Mouse (Mus musculus) c-Kit-positive CD71-positive TER-119-positive erythroid progenitor cells, embryonic 14.5 days (primary cell): ENCODE measurements around the gene Camk1g.

Experiments used
- DNase-seq: peaks from one replicate; pipeline ENCODE4 v3.0.0-alpha.2; 2013; ENCODE audit warnings: low spot score

Camk1g gene

GRCm38 (mm10) chr1:193376478-193377134, 6.5 kb upstream of the Camk1g start:
- no peak for DNase-seq

DNA sequence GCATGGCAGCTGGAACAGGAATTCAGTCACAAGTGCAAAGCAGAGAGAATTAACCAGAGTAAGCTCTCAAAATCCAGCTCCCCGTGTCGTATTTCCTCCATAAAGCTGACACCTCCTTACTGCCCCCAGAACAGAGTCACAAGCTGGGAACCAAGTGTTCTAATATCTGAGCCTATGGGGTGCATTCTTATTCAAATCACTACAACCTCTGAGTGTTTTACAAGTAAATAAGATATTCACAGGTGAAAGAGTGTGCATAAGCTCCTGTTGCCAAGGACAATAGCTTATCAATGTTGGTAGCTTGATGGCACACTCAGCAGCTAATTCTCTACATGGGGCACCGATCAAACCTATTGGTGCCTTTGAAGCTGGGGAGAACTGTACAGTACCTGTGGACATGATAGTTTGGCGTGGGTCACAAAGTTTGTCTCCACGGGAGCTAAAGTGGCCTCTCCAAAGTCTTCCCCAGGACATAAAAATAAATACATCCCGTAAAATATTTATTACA, 3.9 kb upstream of the Camk1g start:
- no peak for DNase-seq

- DNase-seq: no peak
These were observed 1.0 kb downstream of the Camk1g start for GRCm38 (mm10) chr1:193369091-193369490.

- no peak for DNase-seq
These were observed 2.0 kb downstream of the Camk1g start for GRCm38 (mm10) chr1:193368055-193368454.

DNA sequence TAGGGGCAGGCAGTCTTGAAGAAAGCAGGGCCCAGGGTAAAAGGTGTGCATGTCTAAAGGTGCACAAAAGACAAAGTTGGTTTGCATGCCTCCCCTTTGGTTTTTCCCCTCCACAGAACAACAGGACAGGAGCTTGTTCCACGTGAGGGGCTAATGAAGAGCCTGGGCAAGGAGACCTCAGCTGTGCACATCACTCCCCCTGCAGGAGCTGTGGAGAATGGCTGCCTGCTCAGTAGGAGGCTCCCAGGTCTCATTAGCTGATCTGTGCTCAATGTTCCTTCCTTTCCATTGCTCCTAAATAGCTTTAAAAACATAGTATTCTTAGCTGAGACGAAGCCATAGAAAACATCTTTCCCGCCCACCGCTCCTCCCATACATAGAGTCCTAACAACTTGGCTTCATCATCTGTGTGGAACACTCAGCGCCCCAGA, 6.3 kb downstream of the Camk1g start:
- DNase-seq: no peak

DNA sequence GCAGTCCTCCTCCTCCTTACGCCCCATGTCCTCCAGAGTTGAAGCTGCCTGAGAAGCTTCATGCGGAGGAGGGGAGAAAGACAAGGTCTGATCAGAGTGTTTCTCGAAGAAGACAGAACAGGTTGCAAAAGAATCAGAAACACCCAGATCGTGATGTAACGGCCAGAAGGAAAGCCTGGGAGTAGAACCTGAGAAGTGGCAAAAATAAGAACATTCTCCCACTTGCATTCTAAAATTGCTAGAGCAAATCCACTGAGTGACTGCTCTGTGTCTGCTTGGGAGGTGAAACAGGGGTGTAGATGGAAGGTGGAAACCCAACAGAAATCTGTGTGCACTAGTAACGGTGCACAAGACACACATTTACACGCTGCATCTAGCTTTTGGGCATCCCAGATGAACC, 8.0 kb downstream of the Camk1g start:
- DNase-seq: no peak

DNA sequence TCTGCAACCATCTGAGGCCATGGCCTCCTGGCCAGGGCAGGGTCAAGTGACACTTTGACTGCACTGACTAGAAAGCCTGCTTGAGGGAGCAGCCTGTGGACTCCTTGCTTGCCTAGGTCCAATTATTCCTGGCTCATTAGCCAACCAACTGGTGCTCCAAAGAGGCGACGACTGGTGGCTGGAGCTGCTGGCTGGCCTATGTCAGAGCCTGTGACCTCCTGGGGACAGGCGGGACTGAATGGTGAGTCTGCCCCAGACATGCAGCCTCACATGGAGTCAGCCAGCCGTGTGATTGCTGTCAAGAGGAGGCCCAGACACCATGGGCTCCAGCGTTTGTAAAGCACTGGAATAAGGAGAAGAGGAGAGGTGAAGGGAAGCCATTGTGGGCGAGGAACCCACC, 8.9 kb downstream of the Camk1g start:
- DNase-seq: no peak

- DNase-seq: no peak
These were observed 10.9 kb downstream of the Camk1g start for GRCm38 (mm10) chr1:193359199-193359598.

GRCm38 (mm10) chr1:193351583-193351982, 18.5 kb downstream of the Camk1g start:
- no peak for DNase-seq

DNA sequence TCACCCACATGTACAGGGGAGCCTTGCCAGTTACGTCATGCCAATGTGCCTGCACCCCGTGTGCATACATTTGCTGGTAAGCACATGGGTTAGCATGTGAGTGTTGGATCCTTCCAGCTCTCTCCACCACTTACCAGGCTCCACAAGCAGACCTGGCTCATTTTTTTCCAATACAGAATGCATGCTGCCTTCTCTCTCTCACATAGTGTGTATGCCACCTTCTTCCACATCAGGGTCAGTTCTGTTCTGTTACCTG, 19.6 kb downstream of the Camk1g start:
- no peak for DNase-seq

- no peak for DNase-seq
These were observed 20.2 kb downstream of the Camk1g start for GRCm38 (mm10) chr1:193349702-193350545.

DNA sequence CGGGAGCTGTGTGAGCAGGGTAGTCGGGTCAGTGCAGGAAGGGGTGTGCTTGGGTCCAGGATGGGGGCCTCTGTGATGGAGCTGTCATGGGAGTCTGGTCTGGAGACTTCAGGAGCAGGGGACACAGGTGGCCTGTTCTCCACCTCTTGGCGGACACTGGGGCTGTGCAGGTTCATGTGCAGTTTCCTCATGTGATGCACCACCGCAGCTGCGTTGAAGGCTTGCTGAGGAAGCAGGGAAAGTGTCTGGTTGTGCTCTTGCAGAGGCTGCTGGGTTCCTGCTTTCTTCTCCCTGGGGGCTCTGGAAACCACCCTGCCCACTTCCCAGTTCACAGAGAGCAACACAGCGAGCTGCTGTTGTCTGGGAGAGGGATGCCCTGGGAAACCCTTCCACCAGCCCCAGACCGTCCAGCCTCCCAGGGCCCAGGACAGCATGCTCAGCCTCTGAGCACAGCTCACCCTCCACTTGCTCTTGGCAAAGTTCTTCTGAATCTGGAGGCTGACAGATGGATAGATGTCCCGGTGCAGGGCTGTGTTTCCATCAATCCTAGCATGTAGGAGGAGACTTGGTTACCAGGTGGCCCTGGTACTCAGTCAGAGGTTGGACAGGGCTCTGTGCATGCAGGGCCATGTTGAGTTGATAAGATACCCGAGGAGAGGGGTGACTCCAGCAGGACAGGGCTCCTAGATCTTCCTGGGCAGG, 21.7 kb downstream of the Camk1g start:
- DNase-seq: no peak

- no peak for DNase-seq
These were observed 23.2 kb downstream of the Camk1g start for GRCm38 (mm10) chr1:193346908-193347307.

DNA sequence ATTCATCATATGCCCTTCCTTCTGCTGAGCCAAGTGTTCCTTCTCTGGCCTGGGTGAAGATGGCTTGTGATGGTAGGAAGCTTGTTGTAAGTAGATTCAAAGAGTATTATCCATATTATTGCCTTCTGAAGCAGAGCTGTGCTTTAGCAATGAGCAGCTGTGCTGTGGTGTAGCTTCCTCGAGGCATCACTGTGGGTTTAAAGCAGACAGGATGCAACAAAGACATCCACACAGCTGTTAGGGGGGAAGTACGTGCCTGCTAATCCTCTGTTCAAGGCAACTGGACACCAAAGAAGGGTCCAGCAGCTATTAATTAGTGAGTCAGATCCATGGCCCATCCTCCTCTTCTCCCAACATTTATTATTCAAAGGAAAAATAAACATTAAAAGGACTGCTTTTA, 25.1 kb downstream of the Camk1g start:
- DNase-seq: no peak

GRCm38 (mm10) chr1:193343853-193344252, 26.2 kb downstream of the Camk1g start:
- no peak for DNase-seq

GRCm38 (mm10) chr1:193342198-193342946, 27.7 kb downstream of the Camk1g start:
- no peak for DNase-seq

- DNase-seq: no peak
These were observed 31.6 kb downstream of the Camk1g start for GRCm38 (mm10) chr1:193338363-193338995.

GRCm38 (mm10) chr1:193337787-193338310, 32.2 kb downstream of the Camk1g start:
- DNase-seq: no peak

DNA sequence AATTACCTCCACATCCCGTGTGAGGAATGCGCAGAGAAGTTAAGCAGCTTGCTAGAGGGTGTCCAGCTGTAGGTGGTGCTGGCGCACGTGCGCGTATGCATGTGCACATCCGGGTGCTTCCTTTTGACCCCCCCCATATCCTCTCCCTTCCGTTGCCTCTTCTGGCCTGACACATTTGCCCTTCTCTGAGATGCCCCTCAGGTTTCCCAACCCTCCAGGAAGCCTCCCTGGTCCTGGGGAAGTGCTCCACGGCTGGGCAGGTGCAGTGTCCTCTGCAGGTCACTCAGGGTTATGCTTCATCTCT, 33.1 kb downstream of the Camk1g start:
- DNase-seq: no peak

DNA sequence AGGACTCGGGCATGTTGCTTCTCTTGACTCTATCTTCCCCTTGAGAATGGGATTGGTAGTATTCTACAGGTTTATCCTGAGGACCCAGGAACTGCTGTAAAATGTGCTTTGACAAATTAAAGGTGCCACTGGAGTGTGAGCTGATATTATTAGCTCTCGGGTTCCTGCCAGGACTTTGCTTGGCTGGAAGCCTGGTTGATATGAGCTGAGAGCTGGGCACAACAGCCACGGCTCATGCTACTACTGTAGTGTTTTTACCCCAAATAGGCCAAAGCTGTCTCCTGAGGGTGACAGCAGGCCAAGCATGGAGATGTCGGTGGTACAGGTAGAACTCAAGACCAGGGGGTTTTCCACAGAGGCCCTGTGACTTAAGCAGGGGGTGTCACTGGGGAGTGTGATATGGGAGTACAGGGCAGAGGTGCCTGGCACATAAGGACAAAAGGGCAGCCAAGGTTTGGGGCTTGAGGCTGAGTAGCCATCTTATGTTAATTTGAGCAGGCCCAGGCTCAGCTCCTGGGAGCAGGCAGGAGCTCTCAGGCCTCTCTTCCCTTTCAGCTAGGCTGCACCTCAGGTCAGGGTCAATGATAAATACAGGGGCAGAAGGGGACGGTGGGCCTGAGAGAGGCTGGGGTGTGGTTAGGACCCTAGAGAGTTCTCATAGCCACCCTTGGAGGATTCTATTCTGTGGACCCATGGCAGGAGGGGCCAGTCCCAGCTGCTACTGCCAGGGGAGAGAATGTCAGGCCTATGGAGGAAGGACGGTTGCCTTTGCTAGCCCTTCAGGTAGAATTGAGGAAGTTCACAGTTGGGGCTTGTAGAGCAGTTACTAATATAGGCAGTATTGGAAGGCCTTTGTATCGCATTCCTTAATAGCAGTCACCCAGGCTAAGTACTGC, 33.7 kb downstream of the Camk1g start:
- DNase-seq: no peak

DNA sequence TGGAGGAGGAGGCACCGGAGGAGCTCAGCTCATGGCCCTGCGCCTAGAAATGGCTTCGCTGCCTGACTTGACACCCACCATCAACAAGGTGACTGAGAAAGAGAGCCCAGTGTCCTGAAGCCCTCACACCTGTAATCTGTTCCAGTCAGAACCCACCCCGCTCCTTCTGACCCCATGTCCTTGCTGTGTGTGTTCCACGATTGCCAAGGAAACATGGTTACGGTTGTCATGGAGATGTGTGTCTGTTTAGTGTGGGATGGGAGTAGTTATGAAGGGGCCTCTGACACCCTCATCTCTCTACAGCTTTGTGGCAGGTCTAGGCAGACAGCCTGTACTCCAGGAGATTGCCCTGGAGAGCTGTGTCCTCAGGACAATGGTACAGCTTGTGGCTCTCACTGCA, 35.6 kb downstream of the Camk1g start:
- no peak for DNase-seq
